Mouse (Mus musculus) mature B cell (primary cell): Measurements from ENCODE around the gene Meioc.

Source experiments
- in situ Hi-C: fragments of 300-500 bp; cut with MboI; formaldehyde crosslinking; loops from 2 replicates; pipeline ENCODE4 v1.14.3; 2019

The Meioc gene

GRCm38 (mm10) chr11:102663416-102663815 is at the start of gene Meioc:
Gene Meioc (plus strand): TSS chr11:102663716.
- in situ Hi-C loops, result no loop called here

- in situ Hi-C loops, result no loop called here
Measured at GRCm38 (mm10) chr11:102619449-102619848, 44.1 kb upstream of the Meioc start.

GRCm38 (mm10) chr11:102623876-102624789 is 39.4 kb upstream of the Meioc start:
- in situ Hi-C loops, result no loop called here

GRCm38 (mm10) chr11:102624888-102625407 is 38.6 kb upstream of the Meioc start:
- in situ Hi-C loops, result no loop called here

GRCm38 (mm10) chr11:102627171-102627931 is 36.2 kb upstream of the Meioc start:
- in situ Hi-C loops, result no loop called here

- in situ Hi-C loops, result no loop called here
Measured at GRCm38 (mm10) chr11:102628529-102628928, 35.0 kb upstream of the Meioc start.

GRCm38 (mm10) chr11:102629375-102629774 is 34.1 kb upstream of the Meioc start:
- in situ Hi-C loops, result no loop called here

GRCm38 (mm10) chr11:102630731-102631130 is 32.8 kb upstream of the Meioc start:
- in situ Hi-C loops, result no loop called here

GRCm38 (mm10) chr11:102631203-102631602 is 32.3 kb upstream of the Meioc start:
- in situ Hi-C loops, result no loop called here

- in situ Hi-C loops, result no loop called here
Measured at GRCm38 (mm10) chr11:102632725-102633124, 30.8 kb upstream of the Meioc start.

GRCm38 (mm10) chr11:102633379-102633778 is 30.1 kb upstream of the Meioc start:
- in situ Hi-C loops, result no loop called here

GRCm38 (mm10) chr11:102636887-102637286 is 26.6 kb upstream of the Meioc start:
- in situ Hi-C loops, result no loop called here

GRCm38 (mm10) chr11:102643891-102644382 is 19.6 kb upstream of the Meioc start:
- in situ Hi-C loops, result no loop called here

GRCm38 (mm10) chr11:102646226-102646625 is 17.3 kb upstream of the Meioc start:
- in situ Hi-C loops, result no loop called here

- in situ Hi-C loops, result no loop called here
Measured at GRCm38 (mm10) chr11:102647885-102648284, 15.6 kb upstream of the Meioc start.

GRCm38 (mm10) chr11:102651381-102651780 is 12.1 kb upstream of the Meioc start:
- in situ Hi-C loops, result no loop called here

- in situ Hi-C loops, result no loop called here
Measured at GRCm38 (mm10) chr11:102652844-102653243, 10.7 kb upstream of the Meioc start.

- in situ Hi-C loops, result no loop called here
Measured at GRCm38 (mm10) chr11:102655888-102656287, 7.6 kb upstream of the Meioc start.

- in situ Hi-C loops, result no loop called here
Measured at GRCm38 (mm10) chr11:102656326-102656926, 7.1 kb upstream of the Meioc start.

GRCm38 (mm10) chr11:102656931-102657330 is 6.6 kb upstream of the Meioc start:
- in situ Hi-C loops, result no loop called here

GRCm38 (mm10) chr11:102665151-102665550 is 1.6 kb downstream of the Meioc start:
- in situ Hi-C loops, result no loop called here
